Mouse (Mus musculus): ENCODE results near the gene Olfr145. TPM values are rescaled to one million over a fixed set of nuclear protein-coding genes. Genes with fewer than 3 reads are reported as not detected.

Olfr145 gene
- total RNA-seq, 1 experiment from 2014 or later, result 0.12 TPM

Other genes with a start within 250 kb of the Olfr145 start
- gene Tbrg1, start 239.4 kb upstream of the Olfr145 start, total RNA-seq (2017), result 49.5 and 53.0 TPM in 2 replicates
- 0.25 TPM in 1 of 2 replicates, not detected in the other for gene Panx3, start 227.5 kb upstream of the Olfr145 start, total RNA-seq (2017)
- not detected in 2 replicates for gene Olfr160, start 180.5 kb upstream of the Olfr145 start, total RNA-seq (2017)
- not detected in 2 replicates for gene Olfr874, start 151.6 kb upstream of the Olfr145 start, total RNA-seq (2017)
- gene Olfr875, start 124.9 kb upstream of the Olfr145 start, total RNA-seq (2017), result not detected in 2 replicates
- gene Olfr876, start 93.7 kb upstream of the Olfr145 start, total RNA-seq (2017), result not detected in 2 replicates
- gene Olfr877, start 42.5 kb upstream of the Olfr145 start, total RNA-seq (2017), result not detected in 2 replicates
- gene Olfr878, start 21.1 kb downstream of the Olfr145 start, total RNA-seq (2017), result 0.47 TPM in 1 of 2 replicates, not detected in the other
- not detected in 2 replicates for gene Olfr881, start 95.1 kb downstream of the Olfr145 start, total RNA-seq (2017)
- not detected in 2 replicates for gene Olfr883, start 129.1 kb downstream of the Olfr145 start, total RNA-seq (2017)
- gene Olfr884, start 149.8 kb downstream of the Olfr145 start, total RNA-seq (2017), result not detected in 2 replicates
- not detected in 2 replicates for gene Olfr885, start 164.6 kb downstream of the Olfr145 start, total RNA-seq (2017)
- gene Olfr887, start 187.3 kb downstream of the Olfr145 start, total RNA-seq (2017), result not detected in 2 replicates
- not detected in 2 replicates for gene Olfr888, start 211.4 kb downstream of the Olfr145 start, total RNA-seq (2017)
- gene Olfr889, start 218.5 kb downstream of the Olfr145 start, total RNA-seq (2017), result not detected in 2 replicates
- 0.12 TPM in 1 of 2 replicates, not detected in the other for gene Olfr890, start 245.8 kb downstream of the Olfr145 start, total RNA-seq (2017)